Mouse (Mus musculus) cortical plate, adult 2 months (tissue): ENCODE measurements around the gene Mkln1.

Experiments
- CTCF ChIP-seq: fragments of 200-500 bp; IDR thresholded peaks from 2 replicates; pipeline ENCODE4 v1.5.1; 2011; ENCODE audit warnings: mild to moderate bottlenecking, control low read depth, low read length; ENCODE audit not compliant: insufficient read depth; ENCODE audit errors: extremely low read depth
- POLR2A ChIP-seq: fragments of 200-500 bp; IDR thresholded peaks from 2 replicates; pipeline ENCODE4 v1.6.1; 2011; ENCODE audit warnings: mild to moderate bottlenecking, low read length, control low read depth; ENCODE audit not compliant: insufficient read depth; ENCODE audit errors: extremely low read depth

DNA sequence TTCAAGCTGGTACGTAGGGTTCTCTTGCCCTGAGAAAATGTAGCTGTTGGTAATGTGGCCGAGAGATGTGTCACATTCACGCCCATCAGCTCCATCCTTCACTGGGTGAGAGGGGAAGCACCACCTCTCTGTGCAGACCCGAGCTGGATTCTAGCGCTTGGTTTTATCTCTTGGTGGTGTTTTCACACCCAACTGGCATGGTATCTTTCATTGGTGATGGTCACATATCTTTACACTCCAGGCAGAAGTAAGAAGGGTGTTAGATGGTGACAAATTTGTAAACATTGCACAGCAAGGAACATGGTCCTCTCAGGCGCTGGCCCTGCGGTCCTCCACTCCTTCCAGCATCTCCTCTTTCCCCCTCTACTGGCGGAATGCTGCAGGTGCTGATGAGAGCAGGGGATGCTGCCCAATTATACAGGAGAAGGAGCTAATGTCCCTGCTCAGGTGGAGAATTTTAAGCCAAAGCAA is 120.5 kb downstream of the Mkln1 start:
- TF ChIP-seq CTCF (peak; percentile 58), POLR2A (no peak)
